Mouse (Mus musculus) spleen, embryonic (tissue): ENCODE results near the gene Dpm3.

Source experiments
- CTCF ChIA-PET: fragments of 350-600 bp; sonication (Branson Sonifier 250); formaldehyde crosslinking; loops from one replicate; lab custom pipeline; 2022; lab: Charles Lee

The Dpm3 gene

DNA sequence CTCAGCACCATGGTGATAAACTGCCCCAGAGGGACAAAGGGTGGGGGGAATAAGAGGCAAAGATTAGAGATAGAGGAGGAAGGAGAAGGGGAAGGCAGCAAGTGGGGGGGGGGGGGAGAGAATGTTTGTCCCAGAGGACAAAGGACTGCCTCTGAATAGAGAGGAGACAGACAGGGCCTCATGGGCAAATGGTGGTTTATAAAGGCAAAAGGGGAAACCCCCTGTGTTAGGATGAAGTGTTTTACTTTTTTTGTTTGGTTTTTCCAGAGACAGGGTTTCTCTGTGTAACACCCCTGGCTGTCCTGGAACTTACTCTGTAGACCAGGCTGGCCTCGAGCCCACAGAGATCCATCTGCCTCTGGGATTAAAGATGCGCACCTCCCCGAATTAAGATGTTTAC lies 1.1 kb downstream of the Dpm3 start:
- CTCF ChIA-PET: no interaction called here

DNA sequence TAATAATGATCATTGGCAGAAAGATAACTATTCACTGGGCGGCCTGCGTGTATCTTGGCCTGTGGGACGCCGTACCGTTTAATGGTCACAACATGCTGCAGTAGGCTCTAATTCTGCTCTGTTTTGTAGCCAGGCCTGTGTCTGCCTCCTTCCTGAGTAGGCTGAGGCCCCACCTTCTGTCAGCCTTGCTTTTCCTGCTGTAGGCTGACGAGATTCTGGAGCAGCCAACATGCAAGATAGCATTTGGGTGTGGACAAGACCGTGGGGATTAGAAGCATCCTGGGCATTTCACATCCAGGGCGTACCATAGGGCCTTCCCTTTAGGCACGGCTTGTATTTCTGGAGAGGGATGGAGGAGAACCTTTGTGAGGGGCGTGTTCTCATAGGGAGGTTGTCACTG lies 3.3 kb downstream of the Dpm3 start:
- CTCF ChIA-PET: interaction anchor here (0.7 kb wide), 1 partner anchor 70 kb away, joined by 6 read pairs; no protein-coding TSS in a partner anchor

DNA sequence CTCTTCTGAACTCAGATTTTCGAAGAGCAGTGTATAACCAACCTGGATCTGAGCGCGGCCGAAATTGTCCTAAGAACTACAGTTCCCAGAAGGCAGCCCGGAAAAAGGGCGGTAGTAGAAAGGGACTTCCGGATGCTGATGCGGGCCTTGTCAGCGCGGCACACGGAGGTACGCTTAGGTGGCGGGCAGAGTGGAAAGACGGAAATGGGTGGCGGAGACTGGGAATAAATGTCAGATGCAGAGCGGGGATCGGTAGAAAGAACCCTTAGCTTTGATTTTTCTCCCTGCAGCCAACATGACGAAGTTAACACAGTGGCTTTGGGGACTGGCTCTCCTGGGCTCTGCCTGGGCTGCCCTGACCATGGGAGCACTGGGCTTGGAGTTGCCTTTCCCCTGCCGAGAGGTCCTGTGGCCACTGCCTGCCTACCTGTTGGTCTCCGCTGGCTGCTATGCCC lies 7.3 kb downstream of the Dpm3 start:
- CTCF ChIA-PET: interaction anchor here (0.5 to 1.2 kb wide), 4 partner anchors 15 to 716 kb away, joined by 3 to 6 read pairs (median 4); no protein-coding TSS in a partner anchor

DNA sequence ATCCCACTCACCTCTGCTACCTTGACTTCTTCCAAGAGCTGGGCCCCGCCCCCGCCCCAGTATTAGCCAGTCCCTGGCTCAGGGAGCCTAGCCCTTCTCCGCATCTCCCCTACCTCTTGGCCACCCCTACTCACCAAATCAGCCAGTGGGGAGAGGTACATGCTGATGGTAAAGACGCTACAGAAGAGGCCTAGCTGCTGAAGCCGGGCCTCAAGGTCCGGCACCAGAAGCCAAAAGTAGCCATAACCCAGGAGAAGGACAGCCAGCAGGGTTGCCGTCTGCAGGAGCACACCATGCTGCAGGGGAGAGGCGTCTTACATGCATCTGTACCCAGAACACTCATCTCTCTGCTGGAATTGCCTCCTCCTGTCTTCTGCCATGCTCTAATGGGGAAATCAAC lies 9.8 kb downstream of the Dpm3 start:
- CTCF ChIA-PET: no interaction called here

- CTCF ChIA-PET: interaction anchor here (0.6 to 1.3 kb wide), 3 partner anchors 19 to 49 kb away, joined by 3 to 7 read pairs (median 4); no protein-coding TSS in a partner anchor
These were observed 11.0 kb downstream of the Dpm3 start, which contains the start of gene Slc50a1 for GRCm38 (mm10) chr3:89270051-89270755. Slc50a1 (minus strand) TSS chr3:89270570.

DNA sequence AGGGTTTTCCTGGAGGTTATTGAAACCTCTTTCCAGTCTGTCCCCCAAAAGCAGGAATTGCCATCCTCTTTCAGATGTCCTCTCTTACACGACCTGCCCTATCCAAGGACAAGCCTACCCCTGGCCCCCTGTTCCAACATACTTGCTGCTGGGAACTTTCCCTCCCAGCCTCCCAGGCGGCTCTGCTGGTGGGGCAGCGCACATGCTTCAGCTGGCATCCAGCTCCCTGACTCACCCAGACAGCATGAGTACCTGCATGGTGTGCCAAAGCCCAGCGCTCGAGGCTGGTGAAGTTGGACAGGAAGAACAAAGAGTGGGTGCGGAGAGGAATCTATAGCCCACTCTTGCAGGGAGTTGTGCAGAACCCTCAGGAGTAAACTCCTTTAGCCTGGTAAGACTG lies 11.7 kb downstream of the Dpm3 start:
- CTCF ChIA-PET: interaction anchor here (1.0 to 1.3 kb wide), 2 partner anchors 20 to 28 kb away, joined by 3 to 4 read pairs; no protein-coding TSS in a partner anchor

DNA sequence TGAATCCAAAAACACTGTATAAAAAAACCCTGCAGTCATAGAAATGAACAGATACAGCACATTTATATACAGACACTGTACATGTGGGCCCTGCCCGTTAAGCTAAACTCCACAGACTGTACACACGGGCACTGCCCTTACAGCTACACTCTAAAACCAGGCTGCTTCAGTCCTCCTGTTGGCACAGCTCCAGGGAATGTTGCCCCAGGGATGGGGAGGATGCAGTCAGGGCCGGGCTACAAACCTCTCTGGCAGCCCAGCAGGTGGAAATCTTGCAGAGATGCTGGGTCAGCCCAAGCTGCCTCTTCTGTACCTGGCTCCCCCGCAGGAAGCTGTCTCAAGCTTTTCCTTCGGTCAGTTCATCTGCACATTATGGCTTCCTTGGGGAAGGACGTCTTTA lies 12.6 kb downstream of the Dpm3 start:
- CTCF ChIA-PET: interaction anchor here (1.3 kb wide), 1 partner anchor 27 kb away, joined by 4 read pairs; no protein-coding TSS in a partner anchor

DNA sequence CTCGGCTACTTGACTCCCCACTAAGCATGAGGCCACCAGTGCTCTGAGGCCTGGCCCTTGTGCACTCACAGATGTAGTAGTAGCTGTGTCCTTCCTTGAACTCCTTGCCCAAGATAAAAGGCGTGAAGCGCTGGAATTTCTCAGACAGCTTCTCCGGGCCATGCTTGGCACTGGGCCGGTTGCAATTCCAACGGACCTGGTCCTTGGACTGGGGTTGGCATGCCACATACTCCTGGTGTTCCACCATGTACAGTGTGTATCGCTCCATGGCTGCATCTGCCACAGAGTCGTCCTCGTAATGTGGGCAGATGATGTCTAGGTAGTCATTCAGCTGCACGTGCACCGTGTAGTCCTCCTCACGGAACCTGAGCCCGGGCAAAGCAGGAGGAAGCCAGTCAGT lies 16.9 kb downstream of the Dpm3 start:
- CTCF ChIA-PET: no interaction called here

- CTCF ChIA-PET: no interaction called here
These were observed 18.3 kb downstream of the Dpm3 start for GRCm38 (mm10) chr3:89277281-89278021.

GRCm38 (mm10) chr3:89278107-89278506 lies 18.9 kb downstream of the Dpm3 start:
- CTCF ChIA-PET: no interaction called here

DNA sequence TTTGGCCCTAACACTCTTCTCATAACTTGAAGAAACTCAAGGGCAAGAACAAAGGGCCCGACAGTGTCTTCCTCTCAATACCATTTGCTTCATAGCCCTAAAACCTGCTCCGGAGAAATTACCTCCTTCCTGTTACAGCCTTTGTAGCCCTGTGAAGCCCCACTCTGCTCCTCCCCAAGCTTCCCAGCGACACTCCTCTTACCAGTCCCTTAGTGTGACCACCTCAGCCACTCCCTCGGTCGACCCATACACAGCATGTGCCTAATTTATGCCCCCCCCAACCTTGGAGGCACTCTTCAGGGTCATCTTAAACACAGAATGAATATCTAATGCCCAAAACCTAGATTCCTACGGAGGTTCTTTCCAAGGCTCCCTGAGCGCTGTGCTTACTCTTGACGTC lies 19.5 kb downstream of the Dpm3 start:
- CTCF ChIA-PET: no interaction called here

DNA sequence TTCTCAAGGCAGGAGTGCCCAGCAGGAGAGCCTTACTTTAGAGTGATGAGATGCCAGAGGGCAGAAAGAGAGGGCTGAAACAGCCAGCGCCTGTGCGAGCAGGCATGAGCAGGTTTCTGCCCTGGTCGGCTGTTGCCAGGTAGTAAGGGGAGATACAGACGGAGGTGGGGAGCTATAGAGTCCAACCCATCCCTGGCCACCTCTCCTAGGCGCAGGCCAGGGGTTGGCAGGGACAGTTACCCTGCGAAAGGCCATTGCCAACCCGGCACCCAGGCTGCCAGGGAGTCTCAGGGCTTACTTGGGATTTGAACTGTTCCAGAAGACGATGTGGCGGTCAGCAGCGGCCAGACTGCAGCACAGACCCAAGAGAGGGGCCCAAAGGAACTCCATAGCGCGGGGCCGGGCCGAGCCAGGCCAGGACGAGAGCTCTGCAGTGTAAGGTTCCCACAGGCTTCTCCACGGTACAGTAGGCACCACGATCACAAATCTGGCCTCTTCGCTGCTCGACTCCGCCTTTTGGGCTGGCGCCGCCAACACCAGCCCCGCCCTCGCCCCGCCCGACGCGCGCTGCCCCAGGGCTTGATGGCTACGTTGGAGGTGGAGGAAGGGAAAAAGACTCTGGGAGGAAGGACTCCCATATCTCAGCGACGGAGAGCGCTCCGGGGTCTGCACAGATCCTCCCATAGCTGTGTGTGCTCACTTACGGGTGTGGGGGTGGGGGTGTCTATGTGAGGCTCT lies 20.2 kb downstream of the Dpm3 start:
- CTCF ChIA-PET: interaction anchor here (0.7 kb wide), 1 partner anchor 320 kb away, joined by 3 read pairs; no protein-coding TSS in a partner anchor

GRCm38 (mm10) chr3:89280050-89280605 lies 21.0 kb downstream of the Dpm3 start:
- CTCF ChIA-PET: interaction anchor here (0.7 to 1.1 kb wide), 2 partner anchors 34 to 319 kb away, joined by 3 to 5 read pairs; partner anchors contain the start of genes Krtcap2 and Trim46

- CTCF ChIA-PET: interaction anchor here (0.8 to 2.1 kb wide), 4 partner anchors 14 to 70 kb away, joined by 3 to 12 read pairs (median 4); partner anchors contain the start of genes Krtcap2 and Trim46
These were observed 21.7 kb downstream of the Dpm3 start, which contains the start of gene Efna1 for GRCm38 (mm10) chr3:89280606-89281511. Efna1 (minus strand) TSS chr3:89281142.

DNA sequence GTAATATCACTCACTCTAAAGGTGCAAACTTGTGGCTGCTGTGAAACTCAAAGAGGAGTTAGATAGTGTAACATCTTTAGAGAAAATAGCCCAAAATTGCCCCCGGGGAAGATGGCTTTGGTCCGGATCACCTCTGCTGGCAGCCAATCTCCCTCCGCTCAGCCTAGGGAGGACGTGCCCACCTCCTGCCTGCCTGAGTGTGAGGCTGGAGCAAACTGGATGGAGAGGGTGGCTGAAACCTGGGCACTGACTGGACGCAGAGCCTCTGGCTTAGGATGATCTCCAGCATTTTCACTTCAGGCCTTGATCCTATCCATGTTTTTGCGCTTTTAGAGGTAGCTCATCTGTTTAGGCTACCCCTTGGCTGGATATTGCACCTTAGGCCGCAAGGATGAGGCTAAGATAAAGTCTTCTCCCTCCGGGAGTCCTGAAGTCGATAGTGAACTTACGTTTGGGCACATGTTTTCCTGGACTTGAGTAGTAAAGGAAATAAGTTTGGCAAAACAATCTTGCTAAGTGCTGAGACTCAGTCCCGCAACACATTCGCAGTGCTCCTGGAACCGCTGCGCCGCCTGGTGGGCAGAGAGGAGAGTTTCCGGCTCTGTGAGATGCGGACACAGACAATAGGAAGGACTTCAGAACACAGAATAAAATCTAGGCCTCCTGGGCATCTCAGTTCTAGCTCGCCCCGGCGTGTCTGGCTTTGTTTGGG lies 22.6 kb downstream of the Dpm3 start:
- CTCF ChIA-PET: interaction anchor here (0.7 to 2.1 kb wide), 3 partner anchors 15 to 38 kb away, joined by 3 to 12 read pairs (median 3); no protein-coding TSS in a partner anchor

DNA sequence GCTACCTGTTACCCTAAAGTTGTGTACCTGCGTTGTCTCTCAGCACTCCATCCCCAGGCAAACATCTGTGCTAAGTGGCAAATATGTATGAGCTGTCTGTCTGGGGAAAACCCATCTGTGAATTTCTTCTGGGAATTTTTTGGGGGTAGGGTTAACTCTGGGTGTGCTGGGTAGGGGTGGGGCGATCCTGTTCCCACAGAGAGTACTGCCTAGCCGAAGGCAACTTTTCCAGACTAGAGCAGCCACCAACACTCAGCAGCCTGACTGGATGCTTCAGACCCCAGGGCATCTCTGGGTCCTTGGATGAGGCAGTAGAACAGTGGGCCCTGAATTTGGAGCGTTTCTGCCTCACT lies 23.1 kb downstream of the Dpm3 start:
- CTCF ChIA-PET: interaction anchor here (0.7 to 2.1 kb wide), 4 partner anchors 15 to 1114 kb away, joined by 3 to 12 read pairs (median 4); no protein-coding TSS in a partner anchor

- CTCF ChIA-PET: interaction anchor here (0.6 to 1.1 kb wide), 2 partner anchors 15 to 21 kb away, joined by 3 read pairs; no protein-coding TSS in a partner anchor
These were observed 25.1 kb downstream of the Dpm3 start for GRCm38 (mm10) chr3:89284261-89284660.

GRCm38 (mm10) chr3:89285526-89285925 lies 26.4 kb downstream of the Dpm3 start:
- CTCF ChIA-PET: no interaction called here

- CTCF ChIA-PET: interaction anchor here (0.6 kb wide), 2 partner anchors 37 to 237 kb away, joined by 3 to 20 read pairs; no protein-coding TSS in a partner anchor
These were observed 28.1 kb downstream of the Dpm3 start for GRCm38 (mm10) chr3:89287286-89287685.
